Mouse (Mus musculus) myocyte (in vitro differentiated cells): ENCODE data around the gene Rer1. TPM values are rescaled to one million over a fixed set of nuclear protein-coding genes. Genes with fewer than 3 reads are reported as not detected.
A peak's percentile ranks its signal among the peaks of the same experiment; 100 is the strongest.

Source experiments
- H3K27me3 ChIP-seq: one replicate; pipeline ENCODE4 v1.6.1; 2011; ENCODE audit not compliant: control insufficient read depth, insufficient read depth, insufficient read length
- H3K36me3 ChIP-seq: one replicate; pipeline ENCODE4 v1.6.1; 2011; ENCODE audit not compliant: control insufficient read depth, insufficient read depth
- H3K4me2 ChIP-seq: one replicate; pipeline ENCODE4 v1.6.1; 2011; ENCODE audit warnings: low read depth, control low read depth
- H3K4me3 ChIP-seq: one replicate; pipeline ENCODE4 v1.5.1; 2011; ENCODE audit warnings: mild to moderate bottlenecking, control low read depth, moderate library complexity
- H3K79me2 ChIP-seq: one replicate; pipeline ENCODE4 v1.6.1; 2011; ENCODE audit not compliant: control insufficient read depth, insufficient read depth
- H3ac ChIP-seq: one replicate; pipeline ENCODE4 v1.6.1; 2011; ENCODE audit not compliant: control insufficient read depth, insufficient read length
- CEBPB ChIP-seq: IDR thresholded peaks from 2 replicates; pipeline ENCODE4 v1.6.1; 2011; ENCODE audit warnings: mild to moderate bottlenecking, moderate library complexity; ENCODE audit not compliant: poor library complexity, insufficient read depth, severe bottlenecking
- E2F4 ChIP-seq: IDR thresholded peaks from one replicate; pipeline ENCODE4 v1.6.1; 2011; ENCODE audit warnings: mild to moderate bottlenecking, control low read depth, moderate library complexity; ENCODE audit not compliant: insufficient read depth
- MAX ChIP-seq: IDR thresholded peaks from one replicate; pipeline ENCODE4 v1.6.1; 2011; ENCODE audit warnings: low read depth, mild to moderate bottlenecking, control low read depth
- MYOD1 ChIP-seq, 3 experiments: IDR thresholded peaks; one replicate each; pipeline ENCODE4 v1.6.1; 2011; ENCODE audit warnings: control low read depth in 2 of 3, low read depth in 2 of 3, mild to moderate bottlenecking in 2 of 3, moderate library complexity in 1 of 3; ENCODE audit not compliant: insufficient read length in 2 of 3, control insufficient read depth in 1 of 3
- MYOG ChIP-seq, 3 experiments: IDR thresholded peaks; one replicate each; pipeline ENCODE4 v1.6.1; 2011; ENCODE audit warnings: control low read depth in 2 of 3, low read depth in 2 of 3, mild to moderate bottlenecking in 2 of 3; ENCODE audit not compliant: insufficient read length in 2 of 3, control insufficient read depth in 1 of 3, insufficient read depth in 1 of 3
- POLR2A ChIP-seq: IDR thresholded peaks from one replicate; pipeline ENCODE4 v1.6.1; 2011; ENCODE audit warnings: low read depth, mild to moderate bottlenecking, control low read depth, moderate library complexity; ENCODE audit not compliant: insufficient read length
- POLR2AphosphoS2 ChIP-seq: IDR thresholded peaks from one replicate; pipeline ENCODE4 v1.6.1; 2011; ENCODE audit warnings: low read depth, control low read depth; ENCODE audit not compliant: insufficient read length
- REST ChIP-seq: IDR thresholded peaks from one replicate; pipeline ENCODE4 v1.6.1; 2011; ENCODE audit warnings: mild to moderate bottlenecking, control low read depth, moderate library complexity; ENCODE audit not compliant: insufficient read depth, insufficient read length
- SRF ChIP-seq: IDR thresholded peaks from one replicate; pipeline ENCODE4 v1.6.1; 2011; ENCODE audit warnings: low read depth; ENCODE audit not compliant: control insufficient read depth, insufficient read length
- TCF12 ChIP-seq: IDR thresholded peaks from one replicate; pipeline ENCODE4 v1.6.1; 2011; ENCODE audit warnings: mild to moderate bottlenecking, control low read depth; ENCODE audit not compliant: poor library complexity, insufficient read depth, severe bottlenecking
- TCF3 ChIP-seq: IDR thresholded peaks from one replicate; pipeline ENCODE4 v1.6.1; 2011; ENCODE audit warnings: low read depth, control low read depth; ENCODE audit not compliant: insufficient read length
- USF1 ChIP-seq: IDR thresholded peaks from one replicate; pipeline ENCODE4 v1.6.1; 2011; ENCODE audit warnings: low read depth, mild to moderate bottlenecking, control low read depth, moderate library complexity
- polyA plus RNA-seq: library from polyadenylated mRNA; unstranded; fragments of >200 nt; fragmentation: generic; extraction: Trizol; gene quantifications from one replicate; pipeline ENCODE4 v1.2.1, GENCODE M21; 2012; ENCODE audit warnings: missing spikeins

The Rer1 gene
- polyA plus RNA-seq, 1 experiment: 117 TPM

- Histone ChIP-seq H3K36me3 (no peaks in the 10 kb centered on the region), H3K79me2 (no peaks in the 10 kb centered on the region), H3K27me3 (no peaks in the 10 kb centered on the region), H3K4me3 (no peak overlapping the region), H3K4me2 (no peak overlapping the region), H3ac (no peak overlapping the region)
- no peak for TF ChIP-seq TCF3
- no peak for TF ChIP-seq E2F4
- no peak for TF ChIP-seq CEBPB
- no peak for TF ChIP-seq POLR2A
- no peak for TF ChIP-seq REST
- no peak for TF ChIP-seq MYOD1 (IDR thresholded peaks at IDR 0.05; ENCODE audit: control insufficient read depth in 1 of 3, insufficient read length in 2 of 3, low read depth in 2 of 3)
- no peak for TF ChIP-seq POLR2AphosphoS2
- no peak for TF ChIP-seq MAX
- TF ChIP-seq TCF12: no peak
- no peak for TF ChIP-seq MYOG (IDR thresholded peaks at IDR 0.05; ENCODE audit: control insufficient read depth in 1 of 3, insufficient read depth in 1 of 3, insufficient read length in 2 of 3, low read depth in 2 of 3)
- TF ChIP-seq USF1: no peak
- TF ChIP-seq SRF: no peak
Measured at GRCm38 (mm10) chr4:155090688-155091449, 4.7 kb upstream of the Rer1 start.

DNA sequence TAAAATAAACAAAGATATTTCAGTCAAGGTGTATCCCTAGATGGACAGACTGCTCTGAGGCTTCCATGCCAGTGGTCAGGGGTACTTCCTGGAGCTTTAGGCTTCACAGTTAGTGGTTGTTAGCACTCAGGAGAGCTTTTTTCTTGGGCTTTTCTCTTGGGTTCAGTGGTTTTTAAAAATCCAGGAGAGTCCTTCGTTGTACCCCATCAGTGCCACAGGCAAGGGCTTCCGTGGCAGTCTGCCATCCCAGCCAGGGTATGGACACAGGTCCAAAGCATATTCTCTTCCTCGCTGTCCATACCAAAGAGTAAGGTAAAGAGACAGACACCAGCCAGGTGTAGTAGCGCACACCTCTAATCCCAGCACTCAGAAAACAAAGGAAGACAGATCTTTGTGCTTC, 4.0 kb upstream of the Rer1 start:
- H3K27me3 ChIP-seq: no peaks in the 10 kb centered on the region
- no peak overlapping the region for H3K4me2 ChIP-seq
- no peak overlapping the region for H3ac ChIP-seq
- H3K36me3 ChIP-seq: no peaks in the 10 kb centered on the region
- TF ChIP-seq POLR2A (no peak), E2F4 (no peak), SRF (no peak), USF1 (no peak), MYOG (IDR thresholded peaks at IDR 0.05; ENCODE audit: control insufficient read depth in 1 of 3, insufficient read depth in 1 of 3, insufficient read length in 2 of 3, low read depth in 2 of 3) (no peak), TCF3 (no peak), REST (no peak)
- peaks cover 7% of the 10 kb centered on the region for H3K79me2 ChIP-seq
- no peak overlapping the region for H3K4me3 ChIP-seq

GRCm38 (mm10) chr4:155089241-155089640, 3.1 kb upstream of the Rer1 start:
- peaks cover 16% of the 10 kb centered on the region for H3K79me2 ChIP-seq
- no peak overlapping the region for H3K4me2 ChIP-seq
- no peak overlapping the region for H3ac ChIP-seq
- no peaks in the 10 kb centered on the region for H3K27me3 ChIP-seq
- no peaks in the 10 kb centered on the region for H3K36me3 ChIP-seq
- H3K4me3 ChIP-seq: no peak overlapping the region
- TF ChIP-seq USF1 (no peak), POLR2AphosphoS2 (no peak), MYOG (IDR thresholded peaks at IDR 0.05; ENCODE audit: control insufficient read depth in 1 of 3, insufficient read depth in 1 of 3, insufficient read length in 2 of 3, low read depth in 2 of 3) (no peak), SRF (no peak), REST (no peak), MAX (no peak), CEBPB (no peak)

DNA sequence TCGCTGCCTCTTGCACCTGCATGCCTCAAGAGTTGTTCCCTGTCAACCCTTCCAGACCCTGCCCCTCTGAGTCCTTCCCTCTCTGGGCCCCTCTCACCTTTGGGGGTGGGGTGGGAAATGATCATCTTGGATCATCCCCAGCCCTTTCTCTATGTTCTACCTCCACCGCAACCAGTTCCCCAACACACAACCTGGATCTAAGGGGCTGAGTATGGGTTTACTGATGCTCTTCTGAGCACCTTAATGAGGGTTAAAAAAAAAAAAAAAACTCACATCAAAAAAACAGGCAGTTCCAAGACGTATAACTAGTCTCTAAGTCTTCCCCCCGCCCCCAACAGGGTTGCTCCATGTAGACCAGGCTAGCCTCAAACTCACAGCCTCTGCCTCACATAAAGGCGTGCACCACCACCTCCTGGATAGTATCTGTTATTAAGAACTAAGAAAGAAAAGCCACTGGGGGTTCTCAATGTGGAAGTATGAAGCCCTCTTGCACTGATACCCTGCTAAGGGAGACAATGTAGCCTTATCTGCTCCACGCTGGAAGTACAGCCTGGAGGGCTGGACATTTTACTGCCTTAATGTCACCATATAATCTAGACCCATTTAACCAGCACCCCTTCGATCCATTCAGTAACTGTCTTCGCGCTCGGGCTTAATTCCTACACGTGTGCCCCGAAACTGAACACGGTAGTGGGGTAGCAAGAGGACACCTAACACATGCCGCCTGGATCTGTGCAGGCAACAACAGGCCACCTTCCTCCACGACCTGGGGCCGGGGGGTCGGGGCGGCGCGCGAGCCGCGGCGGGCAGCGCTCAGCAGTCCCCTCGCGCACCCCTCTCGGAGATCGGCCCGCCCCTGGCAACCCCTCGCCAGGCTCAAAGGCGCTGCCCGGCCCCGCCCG, 725 bp downstream of the Rer1 start:
- Histone ChIP-seq H3K4me3 (peak overlapping the region; percentile 69), H3K79me2 (peaks cover 47% of the 10 kb centered on the region), H3K4me2 (peak overlapping the region; percentile 86), H3ac (peak overlapping the region; percentile 72), H3K36me3 (peaks cover 21% of the 10 kb centered on the region), H3K27me3 (no peaks in the 10 kb centered on the region)
- no peak for TF ChIP-seq SRF
- TF ChIP-seq CEBPB: no peak
- TF ChIP-seq POLR2A: no peak
- no peak for TF ChIP-seq REST

GRCm38 (mm10) chr4:155084351-155084750, 1.8 kb downstream of the Rer1 start:
- peak overlapping the region; percentile 69 for H3K4me3 ChIP-seq
- TF ChIP-seq TCF3 (no peak), TCF12 (no peak), MYOD1 (IDR thresholded peaks at IDR 0.05; ENCODE audit: control insufficient read depth in 1 of 3, insufficient read length in 2 of 3, low read depth in 2 of 3) (no peak), MAX (no peak), MYOG (IDR thresholded peaks at IDR 0.05; ENCODE audit: control insufficient read depth in 1 of 3, insufficient read depth in 1 of 3, insufficient read length in 2 of 3, low read depth in 2 of 3) (no peak), POLR2AphosphoS2 (no peak), CEBPB (no peak), SRF (no peak), POLR2A (no peak), E2F4 (no peak), USF1 (no peak)
- no peak overlapping the region for H3ac ChIP-seq
- H3K27me3 ChIP-seq: no peaks in the 10 kb centered on the region
- H3K4me2 ChIP-seq: peak overlapping the region; percentile 86
- H3K79me2 ChIP-seq: peaks cover 47% of the 10 kb centered on the region
- peaks cover 32% of the 10 kb centered on the region for H3K36me3 ChIP-seq
